ENCODE assay signal across 10 mouse cellular contexts in genomic region chr5:112925422-112925821, GRCm38 (mm10). TPM values are rescaled to one million over a fixed set of nuclear protein-coding genes. Genes with fewer than 3 reads are reported as not detected.
"Had no signal": no experiment of that assay in that cellular context is flagged by ENCODE, and none has a peak within 500 bp of the region (broad histone marks: within the 10 kb centered on the region; RNA-seq: fewer than 3 reads in every experiment).

No protein-coding gene starts in this region.

- DNase-seq: liver, postnatal 0 days; lung, adult 2 months; lung, postnatal 14 days; lung, postnatal 36 days; right cerebral cortex, postnatal 14 days; spleen, adult 18-20 months; thymus, adult 18-20 months; thymus, postnatal 14 days; thymus, postnatal 36 days had no signal

RNA-seq across cellular contexts. Expression of gene Myo18b, which starts 29.3 kb away (rescaled TPM):
- total RNA-seq: monocyte, adult 5-6 weeks had no signal
